Mouse (Mus musculus) kidney, postnatal 4 days (tissue): ENCODE data around the gene Dbt.

Experiments used
- DNase-seq, 2 experiments: peaks; one replicate each; pipeline ENCODE4 v3.0.0; 2021; ENCODE audit warnings: mixed read lengths in 2 of 2

Dbt gene

DNA sequence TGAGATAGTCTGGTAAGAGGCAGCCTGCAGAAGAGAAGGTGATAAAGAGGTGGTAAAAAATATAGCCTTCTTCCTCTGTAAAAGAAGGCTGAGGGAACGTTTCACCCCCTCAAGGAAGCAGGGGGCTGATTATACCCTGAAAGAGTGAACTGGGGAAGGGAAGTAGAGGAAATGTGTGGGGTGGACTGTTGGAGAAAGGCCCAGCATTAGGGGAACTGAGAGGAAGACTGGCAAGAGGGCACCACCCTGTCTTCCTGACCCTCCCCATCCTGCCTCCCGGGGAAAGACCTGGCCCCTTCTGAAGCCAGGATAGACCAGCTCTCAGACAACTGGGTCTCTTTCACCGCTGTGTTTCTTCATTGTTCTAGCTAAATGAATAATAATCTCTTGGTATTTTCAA lies 29.7 kb downstream of the Dbt start:
- no peak for DNase-seq

DNA sequence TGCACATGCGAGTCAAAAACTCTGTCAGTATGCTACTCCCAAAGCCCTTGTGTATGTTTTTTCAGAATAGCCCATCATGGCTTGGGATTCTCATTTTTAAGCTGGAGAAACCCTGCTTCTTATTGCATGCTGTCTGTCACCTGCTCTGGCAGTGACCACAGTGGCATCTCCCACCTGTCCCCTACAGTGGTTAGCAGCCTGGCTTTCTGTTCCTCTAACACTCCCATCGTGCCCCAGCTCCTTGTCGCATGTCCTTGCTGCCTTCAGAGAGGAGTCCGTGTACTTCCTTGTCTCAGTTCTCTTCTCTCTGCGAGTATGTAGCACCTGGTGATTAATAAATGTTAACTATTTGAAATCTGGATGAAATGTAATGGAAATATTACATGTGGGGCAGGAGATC lies 34.6 kb downstream of the Dbt start:
- no peak for DNase-seq

DNA sequence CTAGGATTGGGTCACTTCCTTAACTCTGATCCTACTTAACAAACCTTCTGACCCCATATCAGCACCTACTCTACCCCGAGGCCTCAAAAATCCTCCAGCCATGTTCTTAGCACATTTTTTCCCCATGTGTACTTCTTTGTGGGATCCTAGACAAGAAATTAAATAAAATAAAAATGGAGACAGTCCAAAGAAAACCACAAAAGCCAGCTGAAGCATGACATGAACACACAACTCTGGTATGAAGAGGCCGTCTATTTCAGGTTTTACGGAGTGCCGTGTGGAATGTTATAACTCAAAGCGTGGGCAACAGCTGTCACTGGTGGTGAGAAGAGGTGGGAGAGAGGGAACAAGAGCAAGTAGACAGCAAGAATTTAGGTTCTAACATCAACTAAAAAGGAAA lies 38.5 kb downstream of the Dbt start:
- no peak for DNase-seq

GRCm38 (mm10) chr3:116561315-116561714 lies 48.4 kb downstream of the Dbt start:
- peak; percentile 35 to 45 for DNase-seq

DNA sequence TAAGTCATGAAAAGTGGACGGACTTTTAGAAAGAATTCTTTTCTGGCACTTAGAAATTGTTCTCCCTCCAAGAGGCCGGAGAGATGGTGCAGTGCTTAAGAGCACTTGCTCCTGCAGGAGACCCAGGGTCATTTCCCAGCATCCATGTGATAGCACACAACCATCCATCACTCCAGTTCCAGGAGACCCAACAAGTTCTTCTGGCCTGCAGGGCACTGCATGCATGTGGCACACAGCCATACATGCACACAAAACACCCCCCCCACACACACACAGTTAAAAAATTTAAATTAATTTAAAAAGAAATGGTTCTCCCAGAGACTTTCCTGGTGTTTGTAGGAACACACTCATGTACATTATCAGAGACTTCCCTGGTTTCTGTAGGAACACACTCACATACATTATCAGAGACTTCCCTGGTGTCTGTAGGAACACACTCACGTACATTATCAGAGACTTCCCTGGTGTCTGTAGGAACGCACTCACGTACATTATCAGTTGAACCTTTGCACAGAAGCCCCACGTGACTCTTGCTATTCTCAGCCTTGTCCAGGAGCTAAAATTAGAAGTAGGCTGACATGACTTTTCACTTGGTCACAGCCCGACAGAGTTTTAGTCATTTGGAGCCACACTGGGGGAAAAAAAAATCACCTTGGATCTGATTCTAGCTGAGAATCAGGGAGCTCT lies 49.7 kb downstream of the Dbt start, which contains the start of gene Lrrc39:
TSS of gene Lrrc39 (plus strand) at position 566 of the 687 bp plus-strand sequence.
- no peak for DNase-seq

- no peak for DNase-seq
Measured at GRCm38 (mm10) chr3:116563095-116563492, 50.2 kb downstream of the Dbt start.

- DNase-seq, result no peak
Measured at GRCm38 (mm10) chr3:116570628-116571027, 57.8 kb downstream of the Dbt start.

DNA sequence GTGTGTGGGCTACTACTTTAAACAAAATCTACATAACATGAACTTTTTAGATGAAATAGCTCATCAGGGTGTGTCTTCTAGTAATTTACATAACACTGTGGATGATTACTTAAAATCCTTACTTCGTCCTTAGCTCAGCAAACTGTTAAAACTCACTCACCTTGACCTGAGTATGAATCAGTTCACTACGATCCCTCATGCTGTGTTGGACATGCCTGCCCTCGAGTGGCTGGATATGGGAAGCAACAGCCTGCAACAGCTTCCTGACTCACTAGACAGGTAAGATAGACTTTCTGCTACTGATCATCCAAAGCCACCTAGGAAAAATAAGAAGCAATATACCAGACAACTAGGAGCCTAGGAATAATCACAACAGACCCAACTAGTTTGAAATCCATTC lies 64.4 kb downstream of the Dbt start:
- DNase-seq, result peak; percentile 22 to 35

DNA sequence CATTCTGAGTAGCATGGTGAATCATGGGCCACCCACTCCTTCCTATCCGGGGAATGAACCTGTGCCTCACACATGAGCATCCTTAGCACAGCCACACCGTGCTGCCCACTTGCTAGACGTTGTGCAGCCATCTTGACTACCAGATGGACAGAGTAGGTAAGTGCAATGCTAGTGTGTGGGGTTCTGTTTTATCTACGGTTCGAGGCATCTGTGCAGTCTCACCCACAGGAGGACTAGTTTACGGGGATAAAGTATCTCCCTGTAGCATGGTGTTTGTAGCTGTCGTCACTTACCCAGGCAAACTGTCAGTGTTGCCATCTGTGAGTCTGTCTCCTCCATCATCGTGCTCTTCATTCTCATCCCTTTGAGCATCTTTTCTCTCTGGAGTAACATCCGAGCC lies 69.3 kb downstream of the Dbt start:
- no peak for DNase-seq

DNA sequence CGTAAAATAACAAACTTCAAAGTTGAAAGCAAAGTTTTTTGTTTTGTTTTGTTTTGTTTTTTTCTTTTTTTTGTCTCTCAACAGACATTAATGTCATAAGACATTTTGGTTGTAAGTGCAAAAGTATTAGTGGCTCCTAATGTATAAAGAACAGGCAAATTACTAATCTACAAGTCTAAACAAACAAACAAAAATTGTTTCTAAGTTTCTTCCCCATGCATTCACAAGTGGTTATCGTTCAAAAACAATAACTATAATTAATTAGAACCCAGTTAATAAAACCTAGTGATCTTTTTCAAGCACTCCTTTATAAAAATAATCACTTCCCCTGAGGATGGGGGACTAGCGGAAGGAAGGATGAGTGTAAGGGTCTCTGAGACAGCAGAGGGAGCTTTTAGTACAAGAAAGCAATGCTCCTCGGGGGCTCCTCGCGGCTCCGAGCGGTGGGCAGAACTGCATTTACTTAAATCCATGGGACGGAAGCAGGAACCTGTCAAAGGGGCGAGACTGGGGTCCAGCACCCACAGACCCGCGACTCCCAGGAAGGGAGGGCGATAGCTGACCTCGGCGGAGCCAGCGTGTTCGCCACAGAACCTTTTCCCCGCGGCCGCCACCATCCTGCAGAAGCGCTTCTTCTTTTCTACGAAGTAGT lies 81.3 kb downstream of the Dbt start:
- DNase-seq, result no peak

- peak; percentile 100 for DNase-seq
Measured at GRCm38 (mm10) chr3:116594728-116595602, 82.1 kb downstream of the Dbt start, which contains the start of gene Sass6. TSS of gene Sass6 (plus strand) at chr3:116594982.

DNA sequence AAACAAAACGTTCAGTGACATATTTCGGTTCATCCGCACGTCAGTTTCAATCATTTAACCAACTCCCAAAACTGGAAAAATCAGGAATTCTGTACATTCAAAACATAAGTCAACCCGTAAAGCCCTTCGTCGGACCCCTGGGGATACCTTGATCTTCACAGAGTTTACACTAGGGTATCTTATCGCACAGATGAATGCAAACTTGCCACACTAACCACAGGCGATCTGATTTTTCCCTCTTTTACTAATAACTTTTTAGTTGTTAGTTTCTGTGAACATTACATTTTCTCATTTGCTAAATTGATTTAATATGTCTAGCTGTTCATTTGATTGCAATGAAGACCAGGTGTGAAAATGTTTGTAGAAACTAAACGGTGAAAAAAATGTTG lies 82.7 kb downstream of the Dbt start:
- no peak for DNase-seq
